Mouse (Mus musculus) ES-E14 (cell line): Measurements from ENCODE around the gene Ccdc74a. TPM values are rescaled to one million over a fixed set of nuclear protein-coding genes. Genes with fewer than 3 reads are reported as not detected.

Experiments
- DNase-seq: peaks from one replicate; pipeline ENCODE4 v3.0.0-alpha.2; 2013; ENCODE audit warnings: low read depth, low spot score
- H3K27ac ChIP-seq: 2 replicates; pipeline ENCODE4 v1.5.1; 2012; ENCODE audit warnings: low read depth, mild to moderate bottlenecking, low read length, moderate library complexity, mixed read lengths; ENCODE audit not compliant: poor library complexity, insufficient read depth, severe bottlenecking
- H3K36me3 ChIP-seq: 2 replicates; pipeline ENCODE4 v1.6.1; 2012; ENCODE audit warnings: mild to moderate bottlenecking, low read length, moderate library complexity, mixed read lengths; ENCODE audit not compliant: control insufficient read depth, poor library complexity, insufficient read depth, severe bottlenecking
- H3K4me1 ChIP-seq, 2 experiments: fragments of 150-350 bp in 1 of 2; sonication (generic) in 1 of 2; 2 replicates each; pipeline ENCODE4 v1.6.1; 2012; ENCODE audit warnings: low read length in 2 of 2, mild to moderate bottlenecking in 1 of 2, mixed read lengths in 1 of 2; ENCODE audit not compliant: control insufficient read depth in 2 of 2, insufficient read depth in 2 of 2, poor library complexity in 1 of 2
- H3K4me3 ChIP-seq, 2 experiments: fragments of 150-350 bp in 1 of 2; sonication (generic) in 1 of 2; 2 replicates each; pipeline ENCODE4 v1.5.1; 2012; ENCODE audit warnings: low read length in 2 of 2, low read depth in 1 of 2, mild to moderate bottlenecking in 1 of 2, mixed read lengths in 1 of 2; ENCODE audit not compliant: insufficient read depth in 1 of 2, poor library complexity in 1 of 2, severe bottlenecking in 1 of 2
- H3K9ac ChIP-seq: 2 replicates; pipeline ENCODE4 v1.6.1; 2012; ENCODE audit warnings: low read depth, mild to moderate bottlenecking, low read length, mixed read lengths; ENCODE audit not compliant: poor library complexity, insufficient read depth, severe bottlenecking
- H3K9me3 ChIP-seq: fragments of 150-350 bp; sonication (generic); 2 replicates; pipeline ENCODE4 v1.6.1; 2012; ENCODE audit warnings: low read depth, mild to moderate bottlenecking, low read length; ENCODE audit not compliant: control insufficient read depth, insufficient read depth
- CHD2 ChIP-seq: IDR thresholded peaks from 2 replicates; pipeline ENCODE4 v1.6.1; 2014; ENCODE audit warnings: mild to moderate bottlenecking, low read depth, low read length, inconsistent platforms
- HCFC1 ChIP-seq: IDR thresholded peaks from 2 replicates; pipeline ENCODE4 v1.6.1; 2012; ENCODE audit warnings: low read length, inconsistent platforms, borderline replicate concordance; ENCODE audit not compliant: insufficient read depth
- MAFK ChIP-seq: IDR thresholded peaks from 2 replicates; pipeline ENCODE4 v1.6.1; 2014; ENCODE audit warnings: mild to moderate bottlenecking, low read depth, low read length, inconsistent platforms; ENCODE audit not compliant: insufficient read depth
- ZC3H11A ChIP-seq: IDR thresholded peaks from 2 replicates; pipeline ENCODE4 v1.6.1; 2012; ENCODE audit warnings: low read depth, mild to moderate bottlenecking, inconsistent platforms, low read length, borderline replicate concordance
- ZNF384 ChIP-seq: IDR thresholded peaks from 2 replicates; pipeline ENCODE4 v1.6.1; 2012; ENCODE audit warnings: low read depth, low read length, inconsistent platforms
- in situ Hi-C, 2 experiments: fragments of 600-800 bp; cut with MboI; formaldehyde crosslinking; loops; one replicate each; pipeline ENCODE4 v1.15.1; 2025; ENCODE audit warnings: low sequenced_read_pairs in 2 of 2, inconsistent platforms in 1 of 2; ENCODE audit not compliant: unreplicated experiment in 2 of 2
- total RNA-seq: library from RNA; depleted of rRNA; stranded (reverse); fragments of 300-350 nt; gene quantifications from 2 replicates; pipeline ENCODE4 v1.2.3, GENCODE M21; 2012; rRNA removed

The Ccdc74a gene
- 2.3 and 4.5 TPM in 2 replicates for total RNA-seq

DNA sequence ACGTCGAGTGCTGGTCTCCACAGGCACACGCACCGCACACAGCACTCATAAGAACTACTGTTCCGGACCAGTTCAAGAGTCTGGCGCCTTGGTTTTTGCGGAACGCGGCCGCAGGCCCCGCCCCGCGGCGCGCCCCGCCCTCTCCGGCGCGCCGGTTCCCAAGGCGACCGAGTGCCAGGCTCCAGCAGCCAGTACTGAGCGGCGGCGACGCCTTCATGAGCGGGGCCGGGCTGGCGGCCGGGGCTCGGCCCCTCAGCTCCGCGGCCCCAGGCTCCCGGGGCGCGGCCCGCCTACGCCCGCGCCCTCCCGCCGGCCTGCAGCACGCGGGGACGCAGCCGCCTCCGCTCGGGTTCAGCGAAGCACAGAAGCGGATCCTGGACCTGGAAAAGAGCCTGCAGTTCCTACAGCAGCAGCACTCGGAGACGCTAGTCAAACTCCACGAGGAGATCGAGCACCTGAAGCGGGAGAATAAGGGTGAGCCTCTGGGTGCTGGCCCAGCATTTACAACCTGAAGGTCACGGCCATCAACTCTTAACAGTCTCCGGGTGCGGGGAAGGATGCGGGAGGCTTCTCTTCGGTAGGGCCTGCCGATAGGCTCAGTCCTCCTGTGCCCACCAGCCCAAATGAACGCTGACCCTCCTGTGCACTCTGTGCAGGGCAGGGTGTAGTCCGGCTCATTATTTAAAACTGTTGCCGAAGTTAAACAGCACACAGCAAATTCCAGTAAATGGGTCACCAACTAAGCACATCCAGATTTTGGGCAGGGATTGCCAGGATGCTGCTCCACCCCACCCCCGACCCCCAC lies at the start of gene Ccdc74a:
TSS of gene Ccdc74a (plus strand) at position 161 of the 805 bp plus-strand sequence.
- H3K27ac ChIP-seq: no peak within 1 kb of the TSS
- TF ChIP-seq HCFC1 (no peak), CHD2 (no peak), MAFK (no peak), ZC3H11A (no peak), ZNF384 (no peak)

DNA sequence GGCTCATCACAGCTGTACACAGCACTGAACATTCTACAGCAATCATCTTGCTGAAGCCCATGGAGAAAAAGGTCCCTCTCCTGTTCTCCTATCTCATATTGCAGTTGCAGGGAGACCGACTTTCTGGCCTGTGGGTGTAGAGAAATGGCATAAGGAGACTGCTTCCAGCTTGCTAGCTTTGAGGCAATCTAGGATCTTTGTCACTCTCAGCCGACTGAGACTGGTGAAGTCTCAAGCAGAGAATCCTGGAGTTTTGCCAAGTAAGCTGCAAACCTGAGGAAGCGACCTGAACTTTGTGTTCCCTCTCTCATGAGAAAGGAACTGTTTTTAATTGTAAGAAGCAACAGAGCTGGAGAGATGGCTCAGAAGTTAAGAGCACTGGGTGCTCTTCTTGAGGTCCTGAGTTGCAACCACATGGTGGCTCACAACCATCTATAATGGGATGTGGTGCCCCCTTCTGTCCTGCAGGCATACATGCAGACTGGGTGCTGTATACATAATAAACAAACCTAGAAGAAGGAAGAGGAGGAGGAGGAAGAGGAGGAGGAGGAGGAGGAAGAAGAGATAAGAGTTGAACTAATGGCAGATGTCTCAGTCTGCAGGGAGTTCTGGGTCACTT lies 45.2 kb upstream of the Ccdc74a start:
- Histone ChIP-seq H3K9me3 (no peaks in the 10 kb centered on the region), H3K4me3 (no peak overlapping the region), H3K36me3 (no peaks in the 10 kb centered on the region), H3K4me1 (no peaks in the 10 kb centered on the region), H3K27ac (no peak overlapping the region), H3K9ac (no peak overlapping the region)
- no peak for TF ChIP-seq ZNF384
- no peak for TF ChIP-seq HCFC1
- no peak for TF ChIP-seq ZC3H11A
- no peak for TF ChIP-seq MAFK
- no peak for TF ChIP-seq CHD2
- in situ Hi-C loops: no loop called here
- no peak for DNase-seq

More for the DNA sequence above, at the start of gene Ccdc74a:
- Histone ChIP-seq H3K9me3 (no peaks in the 10 kb centered on the region), H3K36me3 (peaks cover 25% of the 10 kb centered on the region), H3K4me3 (peak within 1 kb of the TSS; percentile 64 to 67), H3K9ac (peak within 1 kb of the TSS; percentile 68), H3K4me1 (peaks cover 2 to 3% of the 10 kb centered on the region in 2 experiments; a peak in 2 of 4 replicates)
- DNase-seq: peak; percentile 55
- in situ Hi-C loops: no loop called here

DNA sequence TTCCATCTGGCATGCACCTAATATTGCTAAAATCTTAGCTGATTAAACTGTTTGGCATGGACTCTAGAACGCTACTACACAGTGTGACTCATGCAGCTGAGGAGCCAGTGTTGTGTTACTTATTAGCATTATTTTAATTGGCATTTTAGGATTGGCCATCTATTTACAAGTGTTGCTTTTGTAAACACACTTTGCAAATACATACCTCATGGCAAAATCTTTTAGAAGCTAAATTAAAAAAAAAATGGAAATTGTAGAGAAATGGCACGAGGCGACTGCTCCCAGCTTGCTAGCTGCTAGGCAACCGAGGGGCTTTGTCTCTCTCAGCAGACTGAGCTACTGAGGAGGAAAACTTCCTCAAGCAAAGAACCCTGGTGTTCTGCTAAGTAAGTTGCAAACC lies 41.3 kb upstream of the Ccdc74a start:
- in situ Hi-C loops: no loop called here
- no peaks in the 10 kb centered on the region for H3K9me3 ChIP-seq
- TF ChIP-seq ZNF384 (no peak), CHD2 (no peak), HCFC1 (no peak), ZC3H11A (no peak), MAFK (no peak)
- no peak for DNase-seq
- no peak overlapping the region for H3K27ac ChIP-seq
- no peaks in the 10 kb centered on the region for H3K4me1 ChIP-seq
- no peak overlapping the region for H3K9ac ChIP-seq
- H3K36me3 ChIP-seq: no peaks in the 10 kb centered on the region
- no peak overlapping the region for H3K4me3 ChIP-seq

DNA sequence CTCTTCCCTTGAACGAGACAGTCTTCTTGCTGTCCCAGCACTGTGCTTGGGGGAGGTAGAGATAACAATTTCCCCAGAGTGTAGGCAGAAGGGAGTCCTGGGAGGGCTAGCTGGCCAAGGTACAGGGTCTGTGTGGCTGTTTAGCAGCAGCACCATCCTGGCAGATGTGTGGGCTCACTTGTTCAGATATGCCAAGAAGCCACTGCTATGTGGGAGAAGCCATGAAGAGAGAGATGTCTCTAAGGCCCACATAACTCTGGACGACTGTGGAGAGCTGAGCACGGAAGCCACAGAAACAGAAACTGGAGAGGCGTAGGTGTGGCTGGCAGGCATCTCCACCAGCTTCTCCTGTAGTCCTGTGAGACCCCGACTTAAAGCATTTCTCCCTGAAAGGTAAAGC lies 40.6 kb upstream of the Ccdc74a start:
- no peak for DNase-seq
- Histone ChIP-seq H3K4me3 (no peak overlapping the region), H3K36me3 (no peaks in the 10 kb centered on the region), H3K9me3 (no peaks in the 10 kb centered on the region), H3K27ac (no peak overlapping the region), H3K9ac (no peak overlapping the region), H3K4me1 (no peaks in the 10 kb centered on the region)
- TF ChIP-seq ZNF384 (no peak), ZC3H11A (no peak), MAFK (no peak)
- in situ Hi-C loops: no loop called here
